Comparison of ENCODE assay signal across 9 mouse cellular contexts in genomic region chr16:87405001-87405400, GRCm38 (mm10). TPM values are rescaled to one million over a fixed set of nuclear protein-coding genes. Genes with fewer than 3 reads are reported as not detected.
DNase-seq lines count a peak whose midpoint lies in the region; ATAC-seq and TF ChIP-seq lines count a peak whose summit lies in the region.
"Had no signal": no experiment of that assay in that cellular context is flagged by ENCODE, and none has a peak within 500 bp of the region (broad histone marks: within the 10 kb centered on the region; RNA-seq: fewer than 3 reads in every experiment).

No protein-coding gene starts in this region.

- H3K36me3 ChIP-seq in heart, adult 2 months (ENCODE audit: control insufficient read depth, insufficient read depth, low read length): no peaks in the 10 kb centered on the region; the same call in 1 of the 2 replicates
- peaks cover 81% of the 10 kb centered on the region for H3K36me3 ChIP-seq in intestine, postnatal 0 days (ENCODE audit: control insufficient read depth, insufficient read depth)
- H3K36me3 ChIP-seq in forebrain, embryonic 14.5 days (ENCODE audit: control insufficient read depth, insufficient read depth, low read length): peaks cover 85% of the 10 kb centered on the region

- H3K27me3 ChIP-seq in heart, adult 2 months (ENCODE audit: control insufficient read depth, insufficient read depth, low read length): no peaks in the 10 kb centered on the region
- H3K27me3 ChIP-seq in intestine, postnatal 0 days (replicated peaks; ENCODE audit: control insufficient read depth, insufficient read depth, low read length): no peaks in the 10 kb centered on the region
- no peaks in the 10 kb centered on the region for H3K27me3 ChIP-seq in forebrain, embryonic 14.5 days (replicated peaks; ENCODE audit: control insufficient read depth, insufficient read depth, low read length)
- H3K27me3 ChIP-seq: hindbrain, embryonic 15.5 days had no signal

- no peak overlapping the region for H3K4me2 ChIP-seq in intestine, postnatal 0 days (replicated peaks; ENCODE audit: low read depth)
- no peak overlapping the region for H3K4me2 ChIP-seq in forebrain, embryonic 14.5 days (ENCODE audit: low read length)
- H3K4me2 ChIP-seq: hindbrain, embryonic 15.5 days had no signal

- no peak overlapping the region for H3K27ac ChIP-seq in heart, adult 2 months
- no peak overlapping the region for H3K27ac ChIP-seq in intestine, postnatal 0 days (ENCODE audit: low read depth, low read length)
- H3K27ac ChIP-seq in forebrain, embryonic 14.5 days (ENCODE audit: low read depth, low read length): no peak overlapping the region
- H3K27ac ChIP-seq: hindbrain, embryonic 15.5 days had no signal

- peak; percentile 81 for ATAC-seq in intestine, postnatal 0 days
- ATAC-seq in forebrain, embryonic 14.5 days: no peak

- intact Hi-C loops in heart, postnatal 10 days (cut with DNase I): no loop called here
- intact Hi-C loops in heart, adult 2 months (cut with DNase I): no loop called here
- intact Hi-C loops in left cerebral cortex, postnatal 36 days (cut with DNase I): loop anchor here (5.0 kb wide), 1 partner anchor 67 kb away; no protein-coding TSS in a partner anchor

- H3K9ac ChIP-seq in heart, adult 2 months (ENCODE audit: low read depth, low read length): no peak overlapping the region
- no peak overlapping the region for H3K9ac ChIP-seq in intestine, postnatal 0 days (ENCODE audit: low read depth, low read length)
- no peak overlapping the region for H3K9ac ChIP-seq in forebrain, embryonic 14.5 days (ENCODE audit: low read length)
- H3K9ac ChIP-seq: hindbrain, embryonic 15.5 days had no signal

- H3K4me1 ChIP-seq in heart, adult 2 months (ENCODE audit: control insufficient read depth, insufficient read depth, low read length): no peaks in the 10 kb centered on the region
- no peaks in the 10 kb centered on the region for H3K4me1 ChIP-seq in intestine, postnatal 0 days (replicated peaks; ENCODE audit: control insufficient read depth, insufficient read depth, low read length)
- no peaks in the 10 kb centered on the region for H3K4me1 ChIP-seq in forebrain, embryonic 14.5 days (ENCODE audit: control insufficient read depth, insufficient read depth, low read length)
- H3K4me1 ChIP-seq: hindbrain, embryonic 15.5 days had no signal

- WGBS in heart, adult 2 months: 84% methylated on average over 3 of the region's 3 CpGs
- WGBS in intestine, postnatal 0 days: 80% methylated on average over 3 of the region's 3 CpGs
- 85% methylated on average over 3 of the region's 3 CpGs for WGBS in forebrain, embryonic 14.5 days

- no peak for TF ChIP-seq EP300 in heart, adult 2 months (IDR thresholded peaks at IDR 0.05; ENCODE audit: insufficient read depth, low read depth, low read length)

- no peak; the same call in 1 of the 2 replicates for TF ChIP-seq CTCF in heart, adult 2 months (IDR thresholded peaks at IDR 0.05)
- peak; percentile 59 for TF ChIP-seq CTCF in intestine, postnatal 0 days (IDR thresholded peaks at IDR 0.05; ENCODE audit: low read depth)

- no peaks in the 10 kb centered on the region for H3K79me2 ChIP-seq in heart, adult 2 months (replicated peaks; ENCODE audit: control insufficient read depth, insufficient read depth, low read length)

- H3K9me3 ChIP-seq in intestine, postnatal 0 days (ENCODE audit: control insufficient read depth): no peaks in the 10 kb centered on the region
- H3K9me3 ChIP-seq in forebrain, embryonic 14.5 days (replicated peaks; ENCODE audit: control insufficient read depth, low read length): no peaks in the 10 kb centered on the region
- H3K9me3 ChIP-seq: hindbrain, embryonic 15.5 days had no signal

- H3K4me3 ChIP-seq in heart, adult 2 months: no peak overlapping the region
- no peak overlapping the region for H3K4me3 ChIP-seq in intestine, postnatal 0 days (ENCODE audit: low read depth, low read length)
- H3K4me3 ChIP-seq in forebrain, embryonic 14.5 days (ENCODE audit: low read depth, low read length): no peak overlapping the region
- H3K4me3 ChIP-seq: hindbrain, embryonic 15.5 days had no signal

- TF ChIP-seq POLR2A in heart, adult 2 months (IDR thresholded peaks at IDR 0.05; ENCODE audit: insufficient read depth, low read depth, low read length): no peak

- peak; percentile 4 to 12 for DNase-seq in heart, postnatal 10 days
- DNase-seq in heart, adult 2 months: no peak
- DNase-seq in MEL-GATA-1-ER (ENCODE audit: extremely low read depth, low read depth): peak; percentile 47
- peak; percentile 31 to 36 for DNase-seq in monocyte, adult 2 months (ENCODE audit: low read depth in 1 of 2, low spot score in 2 of 2)
- no peak for DNase-seq in testis, postnatal 10 days (ENCODE audit: low spot score)
- DNase-seq in left cerebral cortex, postnatal 36 days (ENCODE audit: low spot score in 2 of 2): no peak
- DNase-seq in forebrain, embryonic 14.5 days (ENCODE audit: low spot score): no peak

RNA-seq across cellular contexts. Expression of gene Ltn1, which starts 27.4 kb away (rescaled TPM):
- total RNA-seq in heart, postnatal 10 days (2021): 10 to 100 TPM; 25.9 to 26.5 TPM
- 10 to 100 TPM; 18.6 to 20.7 TPM for total RNA-seq in heart, adult 2 months (2021)
- 3.1 and 7.7 TPM in 2 replicates for polyA plus RNA-seq in heart, adult 2 months (2012; rRNA removed)
- 7.9 and 8.3 TPM in 2 replicates for polyA plus RNA-seq in intestine, postnatal 0 days (2015; fragmentation: Nextera tagmentation; extraction: Ambion mirVana)
- total RNA-seq in left cerebral cortex, postnatal 36 days (2021): 10 to 100 TPM; 43.7 to 44.8 TPM
- polyA plus RNA-seq in forebrain, embryonic 14.5 days (2014; fragmentation: Nextera tagmentation; extraction: Ambion mirVana): 26.5 and 34.2 TPM in 2 replicates

RNA-seq across cellular contexts. Expression of gene Rwdd2b, which starts 35.4 kb away (rescaled TPM):
- total RNA-seq in heart, postnatal 10 days (2021): 1 to 10 TPM; 7.4 to 8.0 TPM
- 1 to 10 TPM; 5.1 to 5.6 TPM for total RNA-seq in heart, adult 2 months (2021)
- 2.5 and 5.0 TPM in 2 replicates for polyA plus RNA-seq in heart, adult 2 months (2012; rRNA removed)
- polyA plus RNA-seq in intestine, postnatal 0 days (2015; fragmentation: Nextera tagmentation; extraction: Ambion mirVana): 20.6 and 21.1 TPM in 2 replicates
- 10 to 100 TPM; 10.2 to 11.3 TPM for total RNA-seq in left cerebral cortex, postnatal 36 days (2021)
- polyA plus RNA-seq in forebrain, embryonic 14.5 days (2014; fragmentation: Nextera tagmentation; extraction: Ambion mirVana): 11.9 and 12.0 TPM in 2 replicates

RNA-seq across cellular contexts. Expression of gene Usp16, which starts 49.5 kb away (rescaled TPM):
- 10 to 100 TPM; 48.1 to 52.6 TPM for total RNA-seq in heart, postnatal 10 days (2021)
- 10 to 100 TPM; 43.2 to 47.2 TPM for total RNA-seq in heart, adult 2 months (2021)
- polyA plus RNA-seq in heart, adult 2 months (2012; rRNA removed): 22.9 and 33.1 TPM in 2 replicates
- polyA plus RNA-seq in intestine, postnatal 0 days (2015; fragmentation: Nextera tagmentation; extraction: Ambion mirVana): 38.1 and 39.5 TPM in 2 replicates
- total RNA-seq in left cerebral cortex, postnatal 36 days (2021): 10 to 100 TPM; 41.6 to 47.3 TPM
- 46.7 and 48.9 TPM in 2 replicates for polyA plus RNA-seq in forebrain, embryonic 14.5 days (2014; fragmentation: Nextera tagmentation; extraction: Ambion mirVana)

RNA-seq across cellular contexts. Expression of gene N6amt1, which starts 51.0 kb away (rescaled TPM):
- 10 to 100 TPM; 25.4 to 27.2 TPM for total RNA-seq in heart, postnatal 10 days (2021)
- 10 to 100 TPM; 16.8 to 19.0 TPM for total RNA-seq in heart, adult 2 months (2021)
- polyA plus RNA-seq in heart, adult 2 months (2012; rRNA removed): 9.8 and 14.1 TPM in 2 replicates
- 16.8 and 18.5 TPM in 2 replicates for polyA plus RNA-seq in intestine, postnatal 0 days (2015; fragmentation: Nextera tagmentation; extraction: Ambion mirVana)
- 10 to 100 TPM; 19.1 to 19.3 TPM for total RNA-seq in left cerebral cortex, postnatal 36 days (2021)
- 13.3 and 13.9 TPM in 2 replicates for polyA plus RNA-seq in forebrain, embryonic 14.5 days (2014; fragmentation: Nextera tagmentation; extraction: Ambion mirVana)

Comparison
In these comparisons a context has a peak if more than half of its experiments do, and no peak if none do; other contexts are left out.
1. DNase-seq: peak in heart, postnatal 10 days (2 of 2), MEL-GATA-1-ER (single experiment) and monocyte, adult 2 months (2 of 2); none in heart, adult 2 months (0 of 2), testis, postnatal 10 days (single experiment), left cerebral cortex, postnatal 36 days (0 of 2) and forebrain, embryonic 14.5 days (single experiment).